Comparison of ENCODE assay signal across 8 mouse cellular contexts in the genomic region with DNA sequence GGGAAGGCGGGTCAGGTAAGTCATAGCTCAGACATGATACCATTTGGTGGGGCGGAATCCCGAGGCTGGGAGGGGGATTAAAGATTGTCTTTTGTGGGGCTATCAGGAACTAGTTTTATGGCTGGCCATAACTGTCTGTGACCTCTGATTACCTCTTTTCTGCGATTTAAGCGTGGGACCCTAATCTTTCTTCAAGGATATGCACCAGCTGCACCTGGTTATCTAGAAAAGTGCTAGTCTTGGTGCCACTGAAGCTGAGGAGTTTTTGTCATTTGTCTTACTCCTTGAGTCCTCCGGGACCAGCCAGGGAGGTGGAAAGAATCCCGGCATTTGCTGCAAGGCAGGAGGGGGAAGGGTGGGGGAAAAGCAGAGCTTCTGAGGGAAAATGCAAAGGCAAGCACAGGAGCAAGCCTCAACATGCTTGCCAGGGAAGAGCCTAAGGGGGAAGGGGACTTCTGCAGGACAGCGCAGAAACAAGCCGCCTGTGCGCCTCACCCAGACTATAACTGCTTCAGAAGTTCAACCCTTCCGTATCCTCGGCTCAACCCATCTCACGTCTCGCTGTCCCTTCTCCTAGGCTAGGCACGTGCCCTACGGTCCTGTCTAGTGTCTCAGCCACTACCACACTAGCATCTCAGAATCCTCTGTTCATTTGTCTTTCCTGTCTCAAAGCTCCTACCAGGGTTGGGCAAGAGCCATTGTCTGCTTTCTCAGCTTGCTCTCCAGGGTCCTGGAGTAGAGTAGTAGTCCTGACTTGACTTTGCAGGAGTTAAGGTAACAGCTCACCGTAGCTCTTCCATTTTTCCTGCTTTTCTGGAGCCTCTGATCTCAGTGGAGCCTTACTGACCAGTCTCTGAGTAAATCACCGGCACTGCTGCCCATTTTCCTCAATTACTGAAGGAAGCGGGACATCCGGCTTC. TPM values are rescaled to one million over a fixed set of nuclear protein-coding genes. Genes with fewer than 3 reads are reported as not detected.
DNase-seq lines count a peak whose midpoint lies in the region; ATAC-seq and TF ChIP-seq lines count a peak whose summit lies in the region.

No protein-coding gene starts in this region.

- peaks cover 8% of the 10 kb centered on the region; the same call in 1 of the 2 replicates for H3K4me1 ChIP-seq in heart, embryonic 10.5 days
- H3K4me1 ChIP-seq in bone marrow macrophage, adult 2 months (ENCODE audit: control insufficient read depth, insufficient read depth, low read length), result peaks cover 8% of the 10 kb centered on the region
- 0 out of 2 replicates have a peak, but pooled peaks cover 2% of the 10 kb centered on the region for H3K4me1 ChIP-seq in heart, embryonic 16.5 days (ENCODE audit: control insufficient read depth, insufficient read depth, low read length)

- 26% methylated on average over 20 of the region's 20 CpGs for WGBS in heart, embryonic 10.5 days
- 31% methylated on average over 20 of the region's 20 CpGs for WGBS in heart, embryonic 16.5 days

- peaks cover 7% of the 10 kb centered on the region for H3K27me3 ChIP-seq in heart, embryonic 10.5 days (ENCODE audit: insufficient read depth, poor library complexity, severe bottlenecking)
- no peaks in the 10 kb centered on the region for H3K27me3 ChIP-seq in heart, embryonic 16.5 days (ENCODE audit: control insufficient read depth, insufficient read depth, low read length)

- no peaks in the 10 kb centered on the region for H3K9me3 ChIP-seq in heart, embryonic 10.5 days
- H3K9me3 ChIP-seq in heart, embryonic 16.5 days (replicated peaks; ENCODE audit: control insufficient read depth, low read length), result no peaks in the 10 kb centered on the region

- peak overlapping the region; percentile 45 for H3K4me3 ChIP-seq in heart, embryonic 10.5 days
- peak overlapping the region; percentile 1 for H3K4me3 ChIP-seq in bone marrow macrophage, adult 2 months (ENCODE audit: insufficient read depth, low read length)
- peak overlapping the region; percentile 18; the same call in 1 of the 2 replicates for H3K4me3 ChIP-seq in heart, embryonic 16.5 days (ENCODE audit: low read length)

- no peak for TF ChIP-seq CTCF in bone marrow macrophage, adult 2 months (IDR thresholded peaks at IDR 0.05; ENCODE audit: low read depth, low read length)

- H3K4me2 ChIP-seq in heart, embryonic 16.5 days (ENCODE audit: low read depth, low read length), result peak overlapping the region; percentile 46

- no peak overlapping the region for H3K9ac ChIP-seq in heart, embryonic 16.5 days (ENCODE audit: low read length)

- no peak for TF ChIP-seq POLR2A in bone marrow macrophage, adult 2 months (IDR thresholded peaks at IDR 0.05; ENCODE audit: borderline replicate concordance, low read depth, low read length)

- no peaks in the 10 kb centered on the region for H3K36me3 ChIP-seq in heart, embryonic 10.5 days
- H3K36me3 ChIP-seq in heart, embryonic 16.5 days (ENCODE audit: control insufficient read depth, insufficient read depth), result no peaks in the 10 kb centered on the region

- ATAC-seq in heart, embryonic 16.5 days (replicated peaks; ENCODE audit: extremely low read depth, insufficient read depth, low FRiP score), result no peak

- no peak overlapping the region for H3K27ac ChIP-seq in heart, embryonic 10.5 days
- H3K27ac ChIP-seq in bone marrow macrophage, adult 2 months (ENCODE audit: insufficient read depth, low read depth, low read length), result no peak overlapping the region
- no peak overlapping the region for H3K27ac ChIP-seq in heart, embryonic 16.5 days (ENCODE audit: low read length)

- DNase-seq in heart, embryonic 10.5 days (ENCODE audit: low spot score), result no peak
- DNase-seq in heart, adult 8-10 months (ENCODE audit: low spot score), result no peak
- peak; percentile 30 for DNase-seq in mesoderm, embryonic 11.5 days (ENCODE audit: low read depth, low spot score)
- no peak for DNase-seq in ovary, adult 18-20 months (ENCODE audit: low spot score)
- DNase-seq in ovary, postnatal 36 days (ENCODE audit: low spot score), result no peak
- DNase-seq in gastrocnemius, adult 18-20 months (ENCODE audit: low spot score), result no peak

RNA-seq across cellular contexts. Expression of a gene that starts 40.6 kb away (rescaled TPM):
- 1.5 TPM in 2 replicates for polyA plus RNA-seq in heart, embryonic 10.5 days (2016; fragmentation: Nextera tagmentation; extraction: Ambion mirVana)
- total RNA-seq in heart, adult 8-10 months (2022), result 1 to 10 TPM in 3 of 4 experiments, under 1 TPM in 1; 0.79 to 2.2 (median 1.6) TPM
- polyA plus RNA-seq in bone marrow macrophage, adult 2 months (2012; ENCODE audit: insufficient read depth, insufficient read length, missing spikeins), result 8.1 and 8.3 TPM in 2 replicates
- 1.5 and 2.2 TPM in 2 replicates for polyA plus RNA-seq in heart, embryonic 16.5 days (2015; fragmentation: Nextera tagmentation; extraction: Ambion mirVana)
- total RNA-seq in gastrocnemius, adult 18-20 months (2021), result 1 to 10 TPM; 4.2 to 5.1 TPM

RNA-seq across cellular contexts. Expression of a gene that starts 57.6 kb away (rescaled TPM):
- polyA plus RNA-seq in heart, embryonic 10.5 days (2016; fragmentation: Nextera tagmentation; extraction: Ambion mirVana), result 292 and 340 TPM in 2 replicates
- total RNA-seq in heart, adult 8-10 months (2022), result 100 to 1,000 TPM in 3 of 4 experiments, 10 to 100 TPM in 1; 91.9 to 116 (median 105) TPM
- polyA plus RNA-seq in bone marrow macrophage, adult 2 months (2012; ENCODE audit: insufficient read depth, insufficient read length, missing spikeins), result 132 and 134 TPM in 2 replicates
- polyA plus RNA-seq in heart, embryonic 16.5 days (2015; fragmentation: Nextera tagmentation; extraction: Ambion mirVana), result 199 and 221 TPM in 2 replicates
- total RNA-seq in gastrocnemius, adult 18-20 months (2021), result 100 to 1,000 TPM; 104 to 105 TPM
